Mouse (Mus musculus): Measurements from ENCODE around the gene Rtbdn. TPM values are rescaled to one million over a fixed set of nuclear protein-coding genes. Genes with fewer than 3 reads are reported as not detected.

The Rtbdn gene
- polyA plus RNA-seq, 1 experiment from 2014 or later: 2.7 TPM

DNA sequence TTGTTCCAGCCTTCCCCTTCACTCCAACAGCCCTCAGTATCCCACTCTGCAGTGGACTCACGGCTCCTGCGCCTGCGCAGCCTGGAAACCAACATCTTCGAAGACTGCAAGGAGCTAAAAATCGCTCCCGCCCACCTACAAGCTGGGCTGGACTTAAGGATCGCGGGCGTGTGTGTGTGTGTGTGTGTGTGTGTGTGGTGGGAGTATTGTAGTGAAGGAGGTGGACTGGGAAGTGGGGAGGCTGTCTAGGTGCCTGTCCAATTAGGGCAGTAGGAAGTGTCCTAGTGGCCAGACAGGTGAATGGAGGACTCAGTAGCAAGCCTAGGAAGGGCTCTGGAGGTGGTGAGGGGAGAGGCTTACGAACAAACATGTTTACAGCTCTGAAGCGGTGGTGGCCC lies 1.6 kb upstream of the Rtbdn start:
- peak overlapping the region; percentile 92 for H3K4me2 ChIP-seq (replicated peaks)
- 2% methylated on average over 11 of the region's 11 CpGs for WGBS
- ATAC-seq: peak; percentile 77
- peak overlapping the region; percentile 68 for H3K4me3 ChIP-seq (replicated peaks)
- H3K4me1 ChIP-seq (replicated peaks): peaks cover 34% of the 10 kb centered on the region
- H3K9ac ChIP-seq (replicated peaks): peak overlapping the region; percentile 76
- peaks cover 65% of the 10 kb centered on the region for H3K27me3 ChIP-seq
- no peaks in the 10 kb centered on the region for H3K9me3 ChIP-seq
- no peaks in the 10 kb centered on the region for H3K36me3 ChIP-seq
- peak overlapping the region; percentile 69 for H3K27ac ChIP-seq

DNA sequence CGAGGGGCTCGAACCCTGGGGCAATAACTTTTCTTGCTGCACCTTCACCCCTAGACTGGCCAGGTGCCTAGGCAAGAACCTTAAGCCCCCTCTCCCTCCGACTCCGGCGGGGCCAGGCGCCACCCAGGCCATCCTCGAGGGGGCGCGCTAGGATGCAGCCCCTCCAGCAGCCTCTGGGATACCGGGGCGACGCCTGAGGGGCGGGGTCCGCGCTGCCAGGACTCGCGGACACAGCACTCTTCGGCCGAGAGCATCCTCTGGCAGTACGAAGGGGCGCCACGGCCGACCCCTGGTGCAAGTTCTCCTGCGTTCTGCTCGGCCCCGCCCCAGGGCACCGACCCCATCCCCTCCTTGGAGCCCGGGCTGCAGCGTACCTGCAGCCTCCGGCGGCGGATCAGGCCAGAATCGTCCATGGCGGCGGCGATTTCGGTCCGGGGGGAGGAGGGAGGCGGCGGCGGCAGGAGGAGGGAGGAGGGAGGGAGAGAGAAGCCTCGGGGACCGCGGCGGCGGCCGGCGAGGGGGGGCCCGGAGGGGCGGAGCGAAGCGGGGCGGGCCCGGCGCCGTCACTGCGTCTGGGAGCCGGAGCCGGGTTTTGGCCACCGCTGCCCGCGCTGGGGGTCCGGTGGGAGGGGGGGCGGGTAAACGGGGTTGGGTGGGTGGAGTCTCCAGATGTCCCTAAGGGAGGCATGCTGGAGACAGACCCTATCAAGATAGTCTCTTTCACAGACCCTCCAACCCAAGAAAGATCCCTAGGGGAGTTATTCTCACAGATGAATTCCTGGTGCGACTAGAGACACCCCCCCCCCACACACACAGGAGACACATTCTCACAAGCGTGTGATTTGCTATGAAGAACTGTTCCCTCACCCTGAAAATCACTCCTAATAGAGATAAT lies 911 bp upstream of the Rtbdn start:
- ATAC-seq: peak; percentile 77
- H3K4me3 ChIP-seq (replicated peaks): peak overlapping the region; percentile 68
- no peaks in the 10 kb centered on the region for H3K36me3 ChIP-seq
- peak overlapping the region; percentile 92 for H3K4me2 ChIP-seq (replicated peaks)
- peaks cover 72% of the 10 kb centered on the region for H3K27me3 ChIP-seq
- peaks cover 34% of the 10 kb centered on the region for H3K4me1 ChIP-seq (replicated peaks)
- under 1% methylated on average over 51 of the region's 67 CpGs for WGBS
- H3K9me3 ChIP-seq: no peaks in the 10 kb centered on the region
- H3K27ac ChIP-seq: peak overlapping the region; percentile 69
- H3K9ac ChIP-seq (replicated peaks): peak overlapping the region; percentile 76

DNA sequence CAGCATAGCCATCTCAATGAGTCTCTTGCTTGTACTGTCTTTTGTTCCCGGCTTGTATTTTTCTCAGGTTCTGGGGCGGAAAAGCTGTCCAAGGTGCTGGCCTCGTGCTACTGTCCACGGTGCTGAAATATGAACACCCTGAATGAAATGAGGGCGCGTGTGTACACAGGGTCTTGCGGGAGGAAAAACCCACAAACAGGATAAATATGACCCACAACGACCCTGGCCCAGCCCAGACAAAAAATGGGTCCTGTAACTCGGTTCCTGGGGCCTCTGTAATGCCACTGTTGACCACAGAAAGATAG lies 402 bp downstream of the Rtbdn start:
- no peaks in the 10 kb centered on the region for H3K9me3 ChIP-seq
- peak overlapping the region; percentile 92 for H3K4me2 ChIP-seq (replicated peaks)
- H3K9ac ChIP-seq (replicated peaks): no peak overlapping the region
- H3K36me3 ChIP-seq: no peaks in the 10 kb centered on the region
- H3K4me3 ChIP-seq (replicated peaks): no peak overlapping the region
- WGBS: 12% methylated on average over 9 of the region's 9 CpGs
- peaks cover 34% of the 10 kb centered on the region for H3K4me1 ChIP-seq (replicated peaks)
- H3K27me3 ChIP-seq: peaks cover 76% of the 10 kb centered on the region
- H3K27ac ChIP-seq: no peak overlapping the region
- ATAC-seq: no peak

DNA sequence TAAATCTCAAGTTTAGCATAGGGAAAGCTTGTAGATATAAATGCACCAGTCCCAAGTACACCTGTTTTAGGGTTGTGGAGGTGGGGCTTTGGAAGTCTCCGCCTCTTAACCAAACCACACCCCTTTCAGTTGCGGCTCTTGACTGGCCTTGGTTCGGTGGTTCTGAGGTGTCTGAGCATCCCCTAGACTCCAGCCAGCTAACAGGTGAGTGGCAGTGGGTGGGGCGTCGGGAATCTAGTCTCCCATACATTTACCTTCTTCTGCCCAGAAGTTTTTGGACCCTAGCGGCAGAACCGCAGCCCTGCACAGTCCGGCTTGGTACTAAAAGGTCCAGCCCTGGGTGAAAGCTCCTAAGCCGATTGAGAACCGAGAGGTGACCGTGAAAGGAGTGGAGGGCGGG lies 3.0 kb downstream of the Rtbdn start:
- WGBS: 15% methylated on average over 12 of the region's 12 CpGs
- no peak overlapping the region for H3K4me3 ChIP-seq (replicated peaks)
- no peaks in the 10 kb centered on the region for H3K36me3 ChIP-seq
- H3K27ac ChIP-seq: no peak overlapping the region
- H3K9me3 ChIP-seq: no peaks in the 10 kb centered on the region
- peaks cover 71% of the 10 kb centered on the region for H3K27me3 ChIP-seq
- H3K4me1 ChIP-seq (replicated peaks): peaks cover 24% of the 10 kb centered on the region
- no peak overlapping the region for H3K4me2 ChIP-seq (replicated peaks)
- H3K9ac ChIP-seq (replicated peaks): no peak overlapping the region
- ATAC-seq: no peak

DNA sequence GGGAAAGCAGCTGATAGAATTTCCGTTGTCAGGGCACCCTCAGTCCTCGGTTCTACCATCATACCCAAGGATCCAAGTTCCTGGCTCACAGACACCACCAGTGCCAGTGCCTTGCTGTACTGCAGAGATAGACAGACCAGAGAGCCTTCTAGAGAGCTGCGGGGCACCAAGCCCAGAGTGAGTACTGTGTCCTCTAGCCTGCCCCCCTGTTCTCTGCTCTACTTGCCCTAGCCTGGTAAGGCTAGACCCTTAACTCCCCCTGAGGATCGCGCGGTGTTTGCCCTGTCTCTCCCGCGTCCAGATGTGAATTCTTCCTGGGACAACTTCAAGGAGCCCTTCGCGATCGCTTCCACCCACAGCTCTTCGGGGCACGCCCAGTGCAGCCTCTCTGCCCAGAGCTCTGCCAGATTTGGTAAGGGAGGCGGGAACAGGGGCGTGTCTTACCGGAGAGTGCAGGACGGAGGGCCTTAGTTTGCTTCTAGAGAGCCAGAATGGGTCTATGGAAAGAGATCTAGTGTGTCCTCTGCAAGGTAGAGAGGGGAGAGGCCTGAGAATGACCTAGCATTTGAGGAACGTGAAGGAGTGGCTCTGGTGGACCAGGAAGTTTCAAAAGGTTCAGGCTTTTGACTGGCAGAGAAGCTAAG lies 5.9 kb downstream of the Rtbdn start:
- Histone ChIP-seq H3K27ac (no peak overlapping the region), H3K9me3 (no peaks in the 10 kb centered on the region), H3K9ac (replicated peaks) (no peak overlapping the region), H3K27me3 (peaks cover 49% of the 10 kb centered on the region), H3K36me3 (peaks cover 6% of the 10 kb centered on the region), H3K4me2 (replicated peaks) (no peak overlapping the region), H3K4me3 (replicated peaks) (no peak overlapping the region), H3K4me1 (replicated peaks) (no peaks in the 10 kb centered on the region; the same call in 1 of the 2 replicates)
- ATAC-seq: no peak
- 12% methylated on average over 18 of the region's 18 CpGs for WGBS

DNA sequence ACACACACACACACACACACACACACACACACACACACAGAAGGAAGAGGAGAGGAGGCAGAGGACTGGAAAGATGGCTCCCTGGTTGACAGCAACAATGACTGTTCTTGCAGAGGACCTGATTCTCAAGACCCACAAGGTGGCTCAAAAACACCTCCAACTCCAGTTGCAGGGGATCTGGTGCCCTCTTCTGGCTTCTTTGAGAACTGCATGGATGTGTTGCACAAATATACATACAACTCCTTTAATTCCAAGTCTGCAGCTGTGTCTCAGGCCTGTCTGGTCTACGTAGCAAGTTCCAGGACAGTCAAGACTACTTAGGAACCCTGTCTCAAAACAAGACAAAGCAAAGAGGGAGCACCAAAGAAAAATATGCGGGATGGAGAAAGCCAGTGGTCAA lies 10.0 kb downstream of the Rtbdn start:
- peaks cover 17% of the 10 kb centered on the region for H3K27me3 ChIP-seq
- H3K4me3 ChIP-seq (replicated peaks): no peak overlapping the region
- peaks cover 24% of the 10 kb centered on the region for H3K36me3 ChIP-seq
- H3K9ac ChIP-seq (replicated peaks): no peak overlapping the region
- no peak overlapping the region for H3K27ac ChIP-seq
- H3K9me3 ChIP-seq: no peaks in the 10 kb centered on the region
- H3K4me2 ChIP-seq (replicated peaks): no peak overlapping the region
- 51% methylated on average over 2 of the region's 2 CpGs for WGBS
- no peaks in the 10 kb centered on the region; the same call in 1 of the 2 replicates for H3K4me1 ChIP-seq (replicated peaks)
- ATAC-seq: 0 out of 2 replicates have a peak, but pooled peaks have one; percentile 40

DNA sequence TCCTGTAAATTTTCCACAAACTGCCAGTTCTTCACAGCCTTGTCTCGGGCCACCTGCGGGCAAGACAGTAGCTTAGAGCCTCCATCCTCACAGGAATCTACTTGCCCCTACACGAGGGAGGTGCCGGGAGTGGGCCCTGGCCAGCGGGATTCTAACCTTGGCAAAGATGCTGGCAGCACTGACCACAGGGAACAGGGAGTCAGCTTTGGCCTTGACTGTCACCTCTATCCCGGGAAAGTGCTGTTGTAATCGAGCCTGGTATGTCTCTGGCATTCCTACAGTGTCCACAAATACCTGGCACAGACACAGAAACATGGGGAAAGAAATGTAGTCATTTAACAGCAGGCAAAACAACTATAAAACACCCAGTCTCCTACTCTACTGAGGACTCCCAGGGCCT lies 13.0 kb downstream of the Rtbdn start:
- H3K4me2 ChIP-seq (replicated peaks): no peak overlapping the region
- H3K9me3 ChIP-seq: no peaks in the 10 kb centered on the region
- no peak overlapping the region for H3K4me3 ChIP-seq (replicated peaks)
- WGBS: 94% methylated on average over 7 of the region's 7 CpGs
- 0 out of 2 replicates have a peak overlapping the region, but pooled peaks have one; percentile 20 for H3K9ac ChIP-seq (replicated peaks)
- no peak for ATAC-seq
- H3K4me1 ChIP-seq (replicated peaks): peaks cover under 1% of the 10 kb centered on the region
- H3K27ac ChIP-seq: no peak overlapping the region
- no peaks in the 10 kb centered on the region for H3K27me3 ChIP-seq
- peaks cover 24% of the 10 kb centered on the region for H3K36me3 ChIP-seq

DNA sequence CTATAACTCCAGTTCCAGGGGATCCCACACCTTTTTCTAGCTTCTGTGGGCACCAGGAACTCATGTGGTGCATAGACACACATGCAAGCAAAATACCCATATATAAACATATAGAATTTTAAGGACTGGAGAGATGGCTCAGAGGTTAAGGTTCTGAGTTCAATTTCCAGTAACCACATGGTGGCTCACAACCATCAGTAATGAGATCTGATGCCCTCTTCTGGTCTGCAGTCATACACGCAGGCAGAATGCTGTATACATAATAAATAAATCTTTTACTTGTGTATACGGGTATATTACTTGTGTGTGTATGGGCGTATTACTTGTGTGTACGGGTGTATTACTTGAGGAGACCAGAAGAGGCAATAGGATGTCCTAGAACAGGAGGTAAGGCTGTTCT lies 17.2 kb downstream of the Rtbdn start:
- no peak overlapping the region for H3K4me2 ChIP-seq (replicated peaks)
- H3K4me1 ChIP-seq (replicated peaks): peaks cover 32% of the 10 kb centered on the region
- H3K36me3 ChIP-seq: peaks cover 11% of the 10 kb centered on the region; the same call in 1 of the 2 replicates
- no peaks in the 10 kb centered on the region for H3K27me3 ChIP-seq
- no peak overlapping the region for H3K27ac ChIP-seq
- no peak overlapping the region for H3K4me3 ChIP-seq (replicated peaks)
- no peak overlapping the region for H3K9ac ChIP-seq (replicated peaks)
- H3K9me3 ChIP-seq: no peaks in the 10 kb centered on the region
- 89% methylated on average over 4 of the region's 4 CpGs for WGBS
- no peak for ATAC-seq

DNA sequence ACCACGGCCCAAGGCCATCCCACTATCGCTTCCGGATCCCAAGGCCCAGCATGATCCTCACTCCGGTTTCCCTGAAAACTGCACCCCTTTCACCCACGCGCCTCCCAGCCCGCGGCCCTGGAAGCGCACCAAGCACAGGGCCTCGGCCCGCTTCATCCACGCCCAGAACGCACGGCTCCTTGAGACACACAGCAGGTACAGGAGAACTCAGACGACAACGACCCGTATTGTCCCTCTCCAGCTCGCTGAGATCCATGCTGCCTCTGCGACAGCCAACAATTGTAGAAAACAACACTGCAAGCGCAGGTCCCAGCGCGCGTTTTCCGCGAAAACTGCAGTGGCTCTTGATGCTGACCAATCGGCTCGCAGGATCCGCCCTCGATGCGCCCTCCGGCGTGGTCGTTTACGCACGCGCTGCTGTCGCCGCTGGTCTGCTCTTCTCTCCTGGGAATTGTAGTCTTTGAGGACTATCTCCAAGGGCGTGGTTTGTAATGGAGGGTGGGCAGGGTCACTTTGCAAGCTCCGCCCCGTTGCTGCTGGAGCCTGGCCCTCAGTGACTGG lies 19.0 kb downstream of the Rtbdn start:
- H3K9me3 ChIP-seq: no peaks in the 10 kb centered on the region
- H3K9ac ChIP-seq (replicated peaks): peak overlapping the region; percentile 76
- no peaks in the 10 kb centered on the region for H3K27me3 ChIP-seq
- peak overlapping the region; percentile 68 for H3K4me3 ChIP-seq (replicated peaks)
- under 1% methylated on average over 41 of the region's 41 CpGs for WGBS
- H3K36me3 ChIP-seq: 0 out of 2 replicates have a peak, but pooled peaks cover 5% of the 10 kb centered on the region
- H3K27ac ChIP-seq: peak overlapping the region; percentile 56
- H3K4me1 ChIP-seq (replicated peaks): peaks cover 38% of the 10 kb centered on the region
- peak; percentile 77 for ATAC-seq
- H3K4me2 ChIP-seq (replicated peaks): peak overlapping the region; percentile 92

DNA sequence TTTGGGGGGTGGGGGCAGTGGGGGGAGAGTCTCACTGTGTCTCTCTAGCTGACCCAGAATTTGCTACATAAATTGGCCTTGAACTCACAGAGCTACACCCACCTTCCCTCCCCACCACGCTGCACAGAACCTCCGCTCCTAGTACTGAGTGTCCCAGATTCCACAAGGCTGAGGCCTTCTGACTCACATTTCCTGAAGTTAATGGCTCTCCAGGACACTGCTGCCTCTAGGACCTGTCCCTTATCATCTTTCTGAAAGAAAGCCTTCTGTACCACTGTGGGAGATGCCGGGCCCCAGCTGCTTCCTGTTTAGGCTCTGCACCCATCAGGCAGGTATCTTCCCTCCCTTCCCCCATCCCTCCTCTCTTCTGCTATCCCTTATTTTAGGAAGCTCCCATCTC lies 19.8 kb downstream of the Rtbdn start:
- Histone ChIP-seq H3K4me1 (replicated peaks) (peaks cover 46% of the 10 kb centered on the region), H3K4me3 (replicated peaks) (peak overlapping the region; percentile 68; the same call in 1 of the 2 replicates), H3K9ac (replicated peaks) (no peak overlapping the region), H3K27ac (0 out of 2 replicates have a peak overlapping the region, but pooled peaks have one; percentile 10), H3K36me3 (peaks cover 9% of the 10 kb centered on the region), H3K27me3 (no peaks in the 10 kb centered on the region), H3K9me3 (no peaks in the 10 kb centered on the region), H3K4me2 (replicated peaks) (peak overlapping the region; percentile 92; the same call in 1 of the 2 replicates)
- WGBS: 69% methylated on average over 3 of the region's 3 CpGs
- no peak for ATAC-seq

DNA sequence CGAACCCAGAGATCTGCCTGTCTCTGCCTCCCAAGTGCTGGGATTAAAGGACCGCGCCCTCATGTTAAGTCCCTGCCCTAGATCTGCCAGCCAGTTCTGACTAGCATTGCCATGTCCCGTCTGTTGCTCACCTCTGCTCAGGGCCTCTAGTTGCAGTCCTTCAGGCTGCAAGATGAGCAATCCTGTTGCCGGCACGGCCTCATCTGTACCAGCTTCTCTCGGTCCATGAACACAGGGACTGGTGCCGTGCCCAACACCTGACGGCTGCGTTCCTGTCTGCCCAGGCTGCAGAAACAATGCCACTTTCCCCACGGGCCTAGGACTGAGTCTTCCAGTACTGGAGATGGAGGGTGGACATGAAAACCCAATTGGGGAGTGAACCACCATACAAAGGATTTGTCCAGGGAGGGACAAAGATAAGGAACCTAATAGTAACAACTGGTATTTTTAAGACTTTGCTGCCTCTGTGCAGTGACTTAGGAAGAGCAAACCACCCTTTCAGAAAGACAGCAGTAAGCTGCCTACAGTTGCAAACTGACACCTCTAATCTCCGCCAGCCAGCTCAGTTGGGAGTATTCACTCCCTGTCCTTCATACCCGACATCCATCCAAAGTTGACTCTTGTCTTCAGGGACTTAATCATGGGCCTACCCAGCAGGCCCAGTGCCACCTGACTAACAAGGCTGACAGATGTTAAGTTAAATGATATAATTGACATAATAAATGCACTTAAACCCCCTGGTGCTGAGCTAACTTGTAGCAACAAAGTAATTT lies 20.9 kb downstream of the Rtbdn start:
- H3K27me3 ChIP-seq: no peaks in the 10 kb centered on the region

More for the DNA sequence above, 20.9 kb downstream of the Rtbdn start:
- no peak for ATAC-seq
- Histone ChIP-seq H3K9me3 (no peaks in the 10 kb centered on the region), H3K27ac (no peak overlapping the region), H3K4me1 (replicated peaks) (peaks cover 54% of the 10 kb centered on the region), H3K4me3 (replicated peaks) (no peak overlapping the region), H3K9ac (replicated peaks) (no peak overlapping the region), H3K36me3 (peaks cover 19% of the 10 kb centered on the region), H3K4me2 (replicated peaks) (no peak overlapping the region; the same call in 1 of the 2 replicates)
- 85% methylated on average over 13 of the region's 13 CpGs for WGBS

All from midbrain, embryonic 13.5 days (tissue).